Mouse (Mus musculus): ENCODE data around the gene Tpx2. TPM values are rescaled to one million over a fixed set of nuclear protein-coding genes. Genes with fewer than 3 reads are reported as not detected.

Tpx2 gene
- total RNA-seq, 2 experiments from 2014 or later = 338 to 412 TPM

DNA sequence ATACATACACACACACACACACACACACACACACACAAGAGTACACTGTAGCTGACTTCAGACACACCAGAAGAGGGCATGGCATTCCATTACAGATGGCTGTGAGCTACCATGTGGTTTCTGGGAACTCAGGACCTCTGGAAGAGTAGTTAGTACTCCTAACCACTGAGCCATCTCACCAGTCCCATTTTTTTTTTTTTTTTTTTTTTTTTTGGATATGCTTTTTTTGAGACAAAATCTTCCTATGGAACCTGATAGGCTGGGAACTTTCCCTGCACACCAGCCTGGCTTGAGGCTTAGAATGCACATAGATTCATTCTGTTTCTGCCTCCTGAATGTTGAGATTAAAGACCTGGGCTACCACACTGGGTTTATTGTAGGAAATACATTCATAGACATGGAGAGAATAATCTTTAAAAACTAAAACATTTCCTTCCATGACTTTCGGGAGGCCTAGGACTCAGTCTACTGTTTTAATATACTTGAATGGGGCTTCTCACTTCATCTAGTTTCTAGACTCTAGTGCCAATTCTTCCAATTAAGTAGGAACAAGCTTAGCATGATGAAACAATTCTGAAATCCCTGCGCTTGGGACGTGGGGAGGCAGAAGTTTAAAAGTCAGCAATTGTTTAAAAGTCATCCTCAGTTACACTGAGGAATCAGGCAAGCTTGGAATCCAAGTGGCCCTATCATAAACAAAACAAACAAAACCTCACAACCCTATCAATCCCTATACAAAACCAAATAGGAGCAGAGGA lies 528 bp upstream of the Tpx2 start:
- ATAC-seq (replicated peaks; ENCODE audit: low FRiP score, poor library complexity, severe bottlenecking) = peak; percentile 25

DNA sequence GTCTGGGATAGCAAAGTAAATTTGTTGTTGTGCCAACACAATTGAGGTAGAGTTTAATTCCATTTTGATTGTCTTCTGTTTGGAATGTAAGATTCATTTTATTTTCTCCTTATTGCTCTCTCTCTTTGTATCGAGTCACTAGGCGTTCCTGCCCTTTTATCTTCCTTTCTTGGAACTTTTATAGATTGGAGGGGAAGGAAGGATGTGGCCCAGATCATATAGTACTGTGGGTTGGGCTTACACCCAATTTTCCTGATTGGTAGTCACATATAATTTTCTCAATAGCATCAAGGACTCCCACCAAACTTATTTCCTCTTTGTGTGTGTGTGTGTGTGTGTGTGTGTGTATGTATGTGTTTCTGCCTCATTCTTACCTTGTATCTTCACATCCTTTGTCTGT lies 702 bp downstream of the Tpx2 start:
- peak; percentile 52 for ATAC-seq (replicated peaks; ENCODE audit: low FRiP score, poor library complexity, severe bottlenecking)

DNA sequence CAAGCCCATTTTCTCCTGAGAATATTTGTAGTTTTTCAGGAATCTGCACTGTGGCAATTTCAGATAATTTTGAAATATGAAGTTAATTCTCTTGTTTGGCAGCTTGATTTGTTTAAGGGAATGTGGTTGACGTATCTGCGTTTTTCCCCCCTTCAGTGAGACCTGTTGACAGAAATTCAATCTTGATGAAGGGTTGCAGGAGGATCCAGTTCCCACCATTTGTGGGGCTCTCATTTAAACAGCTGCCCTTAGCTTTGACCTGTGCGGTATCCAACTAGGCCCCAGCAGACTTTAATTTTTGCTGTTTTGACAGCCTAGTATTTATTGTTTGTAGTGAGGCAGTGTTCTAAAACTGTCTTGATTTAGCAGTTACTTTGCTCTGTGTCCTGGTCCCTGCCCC lies 11.7 kb downstream of the Tpx2 start:
- no peak for ATAC-seq (replicated peaks; ENCODE audit: low FRiP score, poor library complexity, severe bottlenecking)

DNA sequence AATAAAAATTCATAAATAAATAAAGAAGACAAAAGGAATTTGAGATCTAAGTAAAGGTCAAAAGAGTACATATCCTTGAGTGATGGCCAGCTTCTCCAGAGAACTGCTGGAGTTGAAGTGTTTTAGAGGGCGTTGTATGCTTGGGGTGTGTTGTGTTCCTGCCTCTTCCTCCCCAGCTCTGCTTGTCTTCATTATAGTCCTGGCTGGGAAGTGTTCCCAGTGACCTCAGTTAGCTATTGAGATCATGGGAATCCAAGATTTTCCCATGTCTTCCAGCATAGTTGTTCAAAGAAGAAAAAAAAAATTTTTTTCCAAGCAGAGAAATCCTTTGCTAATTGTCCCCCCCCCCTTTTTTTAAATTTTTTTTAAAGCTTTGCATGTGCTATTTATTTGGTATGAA lies 14.1 kb downstream of the Tpx2 start:
- ATAC-seq (replicated peaks; ENCODE audit: low FRiP score, poor library complexity, severe bottlenecking) = no peak

DNA sequence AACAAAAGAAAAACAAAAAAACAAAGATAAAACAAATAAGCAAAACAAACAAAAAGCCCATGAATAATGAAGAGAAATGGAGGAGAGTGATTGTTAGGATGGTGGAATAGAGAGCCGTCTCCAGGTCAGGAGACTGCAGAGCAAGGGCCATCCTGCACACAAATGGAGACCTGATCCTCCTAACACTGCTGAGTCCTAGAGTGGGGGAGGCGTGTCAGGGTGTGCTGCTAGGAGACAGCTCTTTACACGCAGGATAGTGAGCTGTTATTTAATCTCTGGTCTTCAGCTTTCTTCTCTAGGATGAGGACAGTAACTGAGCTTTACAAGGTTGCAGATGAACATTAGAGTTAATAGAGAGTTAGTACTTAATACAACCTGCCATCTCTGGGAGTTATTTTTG lies 14.9 kb downstream of the Tpx2 start:
- ATAC-seq (replicated peaks; ENCODE audit: low FRiP score, poor library complexity, severe bottlenecking) = no peak

DNA sequence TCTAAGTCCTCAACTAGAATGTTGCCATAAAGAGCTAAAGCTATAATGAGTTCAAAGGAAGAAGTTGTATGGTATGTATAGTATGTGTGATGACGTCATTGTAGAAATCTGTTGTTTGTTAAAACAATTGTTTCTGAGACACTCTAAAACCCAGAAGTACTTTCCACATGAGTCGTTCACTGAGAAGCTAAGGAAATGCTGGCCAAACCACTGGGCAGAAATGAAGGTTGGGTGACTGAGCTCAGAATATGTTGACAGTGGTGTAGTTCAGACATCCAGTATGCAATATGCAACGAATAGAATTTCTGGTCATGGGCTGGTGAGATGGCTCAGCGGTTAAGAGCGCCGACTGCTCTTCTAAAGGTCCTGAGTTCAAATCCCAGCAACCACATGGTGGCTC lies 15.6 kb downstream of the Tpx2 start:
- ATAC-seq (replicated peaks; ENCODE audit: low FRiP score, poor library complexity, severe bottlenecking) = no peak

DNA sequence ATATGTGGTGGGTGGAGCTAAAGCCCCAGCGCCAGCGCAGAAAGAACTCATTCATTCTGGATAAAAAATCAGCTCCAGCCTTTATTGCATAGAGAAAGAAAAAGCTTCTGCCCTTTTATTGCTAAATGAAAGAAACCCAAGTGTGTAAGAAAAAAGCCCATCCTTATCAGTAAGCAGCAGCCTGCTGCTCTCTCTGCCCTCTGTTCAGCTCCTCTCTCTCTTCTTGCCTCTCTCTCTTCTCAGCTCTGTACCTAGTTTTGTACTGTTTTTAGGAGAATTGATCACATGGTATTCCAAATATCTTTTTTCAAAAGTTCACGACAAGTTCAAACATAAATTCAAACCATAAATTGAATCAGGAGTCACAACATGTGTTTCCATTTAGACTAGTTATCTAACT lies 30.5 kb downstream of the Tpx2 start:
- no peak for ATAC-seq (replicated peaks; ENCODE audit: low FRiP score, poor library complexity, severe bottlenecking)

DNA sequence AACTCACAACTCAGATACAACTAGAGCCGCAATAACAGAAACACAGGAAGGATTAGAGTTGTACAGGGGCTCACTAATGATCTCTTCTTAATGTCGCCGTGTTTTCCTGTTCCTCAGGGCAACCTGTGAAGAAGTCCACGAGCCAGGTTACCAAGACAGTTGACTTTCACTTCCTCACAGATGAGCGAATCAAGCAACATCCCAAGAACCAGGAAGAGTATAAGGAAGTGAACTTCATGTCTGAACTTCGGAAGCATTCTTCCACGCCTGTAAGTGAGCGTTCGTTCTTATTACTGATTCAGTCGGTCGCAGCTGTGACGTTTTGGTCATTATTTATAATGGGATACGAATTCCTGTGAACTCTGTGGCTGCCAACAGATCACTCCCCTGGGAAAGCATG lies 33.1 kb downstream of the Tpx2 start:
- ATAC-seq (replicated peaks; ENCODE audit: low FRiP score, poor library complexity, severe bottlenecking) = no peak

DNA sequence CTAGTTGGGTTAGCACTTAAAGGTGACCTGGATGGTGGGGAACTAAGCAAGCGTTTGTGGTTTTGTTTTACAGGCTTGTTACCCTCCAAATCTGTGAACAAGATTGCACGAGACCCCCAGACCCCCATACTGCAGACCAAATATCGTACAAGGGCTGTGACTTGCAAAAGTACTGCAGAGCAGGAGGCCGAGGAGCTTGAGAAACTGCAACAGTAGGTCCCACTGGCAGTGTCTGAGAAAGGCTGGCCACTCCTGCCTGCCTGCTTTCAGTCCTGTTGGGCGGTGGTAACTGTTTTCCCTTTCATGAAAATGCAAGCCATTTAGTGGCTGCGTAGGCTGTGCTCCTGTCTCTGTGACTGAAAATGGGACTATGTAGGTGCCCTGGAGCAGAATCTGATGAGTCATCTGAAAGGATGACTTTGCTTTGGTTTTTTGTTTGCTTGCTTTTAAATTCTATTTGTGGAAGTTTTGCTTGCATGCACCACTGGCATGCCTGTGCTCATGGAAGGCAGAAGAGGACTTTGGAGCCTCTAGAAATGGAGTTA lies 36.4 kb downstream of the Tpx2 start:
- ATAC-seq (replicated peaks; ENCODE audit: low FRiP score, poor library complexity, severe bottlenecking) = no peak

DNA sequence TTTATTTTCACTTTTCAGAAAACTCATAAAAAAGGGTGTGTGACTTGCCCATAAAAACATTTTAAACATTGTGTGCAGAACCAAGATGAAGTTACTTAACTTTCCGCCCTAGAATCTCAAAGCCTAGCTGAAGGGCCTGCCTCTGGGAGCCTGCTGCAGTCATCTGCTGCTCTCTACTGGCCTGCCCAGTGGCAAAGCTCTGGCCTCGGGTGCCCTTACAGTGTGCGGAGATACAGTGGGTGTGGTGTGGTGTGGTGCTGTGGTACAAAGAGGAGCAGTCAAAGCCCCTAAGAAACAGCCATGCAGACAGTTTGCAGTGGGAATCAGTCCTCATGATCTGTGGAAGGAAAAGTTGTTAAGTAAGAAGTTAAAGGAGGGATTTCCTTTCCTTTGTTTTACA lies 39.5 kb downstream of the Tpx2 start:
- no peak for ATAC-seq (replicated peaks; ENCODE audit: low FRiP score, poor library complexity, severe bottlenecking)

DNA sequence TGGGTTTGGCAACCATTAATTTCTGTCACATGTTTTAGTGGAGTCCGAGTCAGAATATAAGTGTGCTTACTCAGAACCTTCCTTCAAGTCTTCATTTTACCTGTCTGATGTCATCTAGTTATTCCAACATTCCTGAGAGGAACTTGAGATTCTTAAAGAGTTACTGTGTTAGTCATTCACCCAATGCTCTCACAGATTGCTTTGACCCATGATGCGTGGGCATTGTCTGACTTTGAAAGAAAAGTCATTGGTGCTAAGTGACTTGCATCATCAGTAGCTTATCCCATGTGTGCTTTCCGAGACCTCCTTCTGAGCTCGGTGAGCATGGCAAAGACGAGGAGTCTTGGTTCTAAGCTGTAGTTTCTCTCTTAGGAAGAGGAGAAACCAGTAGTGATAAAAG lies 41.0 kb downstream of the Tpx2 start:
- ATAC-seq (replicated peaks; ENCODE audit: low FRiP score, poor library complexity, severe bottlenecking) = no peak

DNA sequence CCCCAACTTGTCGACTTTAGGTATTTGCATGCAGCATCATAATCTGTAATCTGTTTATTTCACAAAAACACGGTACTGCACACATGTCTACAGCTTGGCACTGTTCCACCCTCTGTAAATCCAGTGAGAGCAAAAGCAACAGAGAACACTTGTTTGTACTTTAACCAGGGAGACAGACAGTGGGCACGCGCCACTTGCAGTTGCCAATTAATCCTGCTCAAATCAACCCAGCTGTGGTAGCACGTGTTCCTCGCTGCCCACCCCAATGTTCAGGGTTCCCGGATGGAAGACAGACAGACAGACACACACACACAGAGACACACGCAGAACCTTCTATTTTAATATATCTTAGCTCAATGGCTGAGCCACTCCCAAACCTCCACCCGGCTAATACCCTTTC lies 48.1 kb downstream of the Tpx2 start:
- ATAC-seq (replicated peaks; ENCODE audit: low FRiP score, poor library complexity, severe bottlenecking) = no peak

DNA sequence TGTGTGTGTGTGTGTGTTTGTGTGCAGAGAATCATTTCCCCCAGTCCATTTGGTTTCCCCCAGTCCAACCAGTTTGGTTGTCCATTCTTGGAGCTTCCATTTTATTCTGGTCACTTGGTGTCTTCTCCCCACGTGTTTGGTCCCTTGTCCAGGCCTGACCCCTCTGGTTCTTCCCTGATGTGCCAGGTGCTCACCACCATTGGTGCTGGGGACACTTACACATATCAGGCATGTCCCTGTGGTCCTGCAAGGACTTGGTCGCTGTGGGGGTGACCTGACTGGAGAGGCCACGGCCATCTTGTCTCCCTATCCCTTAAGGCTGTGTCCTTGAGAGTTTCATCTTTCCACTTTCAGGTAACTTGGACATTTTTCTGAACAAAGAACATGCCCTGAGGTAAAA lies 49.2 kb downstream of the Tpx2 start:
- ATAC-seq (replicated peaks; ENCODE audit: low FRiP score, poor library complexity, severe bottlenecking) = no peak

DNA sequence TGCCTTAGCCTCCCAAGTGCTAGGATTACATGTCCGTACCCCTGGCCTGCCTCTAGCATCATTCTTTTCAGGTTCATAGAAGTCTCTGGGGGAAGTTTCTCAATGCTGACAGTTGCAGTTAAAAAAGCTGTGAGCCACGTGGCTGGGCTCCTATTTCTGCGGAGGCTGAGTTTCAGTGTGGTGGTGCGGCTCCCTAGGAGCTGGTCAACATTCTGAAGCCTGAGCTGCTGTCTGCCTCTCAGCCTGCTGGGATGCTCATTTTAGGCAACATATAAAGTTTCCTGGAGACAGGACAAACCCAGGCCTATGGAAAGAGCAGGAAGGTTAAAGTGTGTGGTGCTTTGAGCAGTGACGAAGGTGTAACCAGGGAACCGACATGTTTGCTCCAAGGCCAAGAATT lies 51.2 kb downstream of the Tpx2 start:
- no peak for ATAC-seq (replicated peaks; ENCODE audit: low FRiP score, poor library complexity, severe bottlenecking)

DNA sequence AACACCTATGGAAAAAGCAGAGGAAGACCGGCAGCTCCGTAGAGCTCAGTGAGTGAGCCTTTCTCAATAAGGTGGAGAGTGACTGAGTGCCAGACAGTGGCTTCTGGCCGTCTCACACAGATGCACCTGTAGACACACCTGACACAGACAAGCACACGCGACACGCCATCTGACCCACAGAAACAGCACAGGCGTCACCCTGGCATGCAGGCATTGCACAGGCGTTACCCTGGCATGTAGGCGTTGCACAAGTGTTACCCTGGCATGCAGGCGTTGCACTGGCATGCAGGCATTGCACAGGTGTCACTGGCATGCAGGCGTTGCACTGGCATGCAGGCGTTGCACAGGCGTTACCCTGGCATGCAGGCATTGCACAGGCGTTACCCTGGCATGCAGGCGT lies 53.5 kb downstream of the Tpx2 start:
- ATAC-seq (replicated peaks; ENCODE audit: low FRiP score, poor library complexity, severe bottlenecking) = no peak

DNA sequence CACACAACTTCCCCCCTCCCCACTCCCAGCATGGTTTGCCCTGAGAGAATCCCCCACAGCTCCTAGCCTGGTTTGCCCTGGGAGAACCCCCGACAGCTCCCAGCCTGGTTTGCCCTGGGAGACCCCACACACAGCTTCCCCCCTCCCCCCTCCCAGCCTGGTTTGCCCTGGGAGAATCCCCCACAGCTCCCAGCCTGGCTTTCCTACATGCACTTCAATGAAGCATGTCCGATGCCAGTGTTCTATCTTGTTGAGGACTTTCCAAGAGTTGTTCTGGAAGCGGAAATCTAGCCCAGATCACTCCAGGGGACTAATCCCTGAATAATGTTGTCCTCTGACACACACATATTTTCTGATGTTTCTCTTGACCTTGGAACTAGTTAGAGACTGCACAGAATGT lies 54.9 kb downstream of the Tpx2 start:
- ATAC-seq (replicated peaks; ENCODE audit: low FRiP score, poor library complexity, severe bottlenecking) = no peak

DNA sequence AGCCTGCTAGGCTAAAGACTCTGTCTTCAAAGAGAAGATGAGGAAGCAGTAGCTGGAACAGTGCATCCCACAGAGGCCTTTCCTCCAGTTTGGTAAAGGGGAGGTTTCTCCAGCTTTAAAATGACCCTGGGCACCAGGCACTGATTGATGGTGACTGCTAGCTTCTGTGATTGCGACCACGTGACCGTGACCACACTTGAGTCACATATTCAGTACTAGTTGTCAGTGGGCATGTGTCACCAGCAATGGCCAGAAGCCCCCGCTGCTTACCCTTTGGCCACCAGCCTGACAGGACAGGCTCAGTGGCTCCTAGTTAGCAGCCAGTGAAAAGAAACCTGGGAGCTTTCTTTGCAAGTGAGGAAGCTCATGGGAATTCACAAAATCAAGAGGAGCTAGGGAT lies 55.8 kb downstream of the Tpx2 start:
- no peak for ATAC-seq (replicated peaks; ENCODE audit: low FRiP score, poor library complexity, severe bottlenecking)

DNA sequence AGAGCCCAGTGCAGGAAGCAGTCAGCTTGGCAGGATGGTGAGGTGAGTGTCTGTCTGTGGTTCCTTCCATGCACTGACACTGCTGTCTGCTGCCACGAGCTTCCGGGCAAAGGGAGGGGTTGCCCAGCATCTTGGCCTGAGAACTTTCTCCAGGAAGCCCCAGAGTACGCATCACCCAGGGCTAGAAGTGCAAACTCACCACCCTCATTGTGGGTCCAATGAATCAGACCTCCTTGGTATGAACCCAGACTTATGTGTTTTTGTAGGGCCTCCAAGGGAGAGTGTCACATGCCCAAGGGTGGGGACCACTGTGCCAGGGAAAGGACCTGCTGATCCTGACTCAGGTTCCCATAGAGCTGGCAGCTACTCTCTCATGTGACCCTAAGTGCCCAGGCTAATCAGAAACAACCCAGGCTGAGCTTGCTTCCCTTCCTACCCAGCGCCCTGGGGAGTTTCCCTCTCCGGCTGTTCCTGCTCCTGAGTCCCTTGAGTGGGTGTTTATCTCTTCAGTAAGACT lies 56.4 kb downstream of the Tpx2 start:
- no peak for ATAC-seq (replicated peaks; ENCODE audit: low FRiP score, poor library complexity, severe bottlenecking)

DNA sequence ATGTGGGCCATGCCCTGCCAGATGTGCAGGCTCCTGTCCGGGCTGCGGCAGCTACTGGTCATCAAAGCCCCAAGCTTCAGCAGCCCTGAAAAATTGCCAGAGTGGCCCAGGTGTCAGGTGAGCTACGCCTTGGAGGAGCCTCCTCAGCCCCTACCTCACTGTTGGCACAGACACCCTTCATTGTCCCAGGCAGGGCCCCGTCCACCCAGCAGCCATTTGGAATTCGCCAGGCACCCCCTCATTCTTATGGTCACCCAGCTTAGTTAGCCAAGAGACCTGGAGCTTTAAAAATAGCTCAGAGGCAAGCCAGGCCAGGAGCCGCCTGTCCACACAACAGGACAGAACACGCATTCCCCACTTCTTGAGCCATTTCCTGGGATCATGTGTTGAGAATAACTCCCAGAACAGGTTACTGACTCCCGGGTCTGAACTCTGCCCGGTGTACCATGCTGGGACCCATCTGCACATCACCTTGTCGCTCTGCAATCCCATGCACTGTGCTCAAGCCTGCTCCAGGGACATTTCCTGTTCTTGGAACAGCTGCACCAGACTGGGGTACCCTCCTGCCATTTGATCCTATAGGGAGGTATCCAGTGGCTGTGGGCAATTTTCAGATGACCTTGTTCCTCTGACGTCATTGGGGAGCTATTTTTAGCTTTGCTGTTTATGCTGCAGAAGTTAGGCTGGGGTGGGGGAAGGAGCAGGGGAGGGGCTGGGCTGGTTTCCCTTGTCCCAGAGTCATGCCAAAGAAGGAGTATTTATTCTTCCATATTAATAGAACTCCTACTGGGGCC lies 57.5 kb downstream of the Tpx2 start:
- no peak for ATAC-seq (replicated peaks; ENCODE audit: low FRiP score, poor library complexity, severe bottlenecking)

DNA sequence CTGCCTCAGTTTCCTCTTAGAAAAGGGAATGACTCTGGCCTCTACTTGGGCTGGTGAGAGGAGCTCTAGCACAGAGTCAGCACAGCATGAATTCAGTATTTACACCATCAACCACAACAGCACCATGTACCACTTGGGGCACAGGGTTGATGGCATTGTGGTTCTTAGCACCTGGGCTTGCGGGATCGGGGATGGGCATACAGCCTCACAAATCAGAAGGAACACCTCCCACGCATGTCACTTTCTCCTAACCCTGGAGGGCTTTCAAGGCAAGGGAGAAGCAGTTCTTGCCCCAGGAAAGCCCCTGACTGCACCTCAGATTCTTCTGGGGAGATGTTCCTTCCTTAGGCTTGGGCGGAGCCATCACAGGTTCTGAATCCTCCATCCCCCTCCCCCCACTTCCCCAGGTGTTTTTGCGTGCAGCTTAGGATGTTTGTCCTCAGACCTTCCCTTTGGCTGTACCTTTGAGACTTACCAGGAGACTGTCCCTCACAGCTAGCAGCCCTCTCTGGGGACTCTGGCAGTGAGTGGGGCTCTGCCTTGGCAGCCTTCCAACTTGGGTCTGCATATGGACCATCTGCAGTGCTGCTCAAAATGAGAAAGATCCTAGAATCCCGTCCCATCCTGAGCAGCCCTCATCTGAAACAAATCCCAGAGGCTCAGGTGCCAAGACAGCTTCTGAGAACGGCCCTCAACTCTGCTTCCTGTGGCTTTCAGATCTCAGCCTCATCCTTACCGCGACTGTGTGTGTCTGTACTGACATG lies 58.7 kb downstream of the Tpx2 start:
- no peak for ATAC-seq (replicated peaks; ENCODE audit: low FRiP score, poor library complexity, severe bottlenecking)

Data from erythroid progenitor cell, adult 5-6 weeks (primary cell).